Mouse (Mus musculus) cortical plate, adult 2 months (tissue): ENCODE results near the gene Nxnl1.

Experiments used
- CTCF ChIP-seq: fragments of 200-500 bp; IDR thresholded peaks from 2 replicates; pipeline ENCODE4 v1.5.1; 2011; ENCODE audit warnings: mild to moderate bottlenecking, control low read depth, low read length; ENCODE audit not compliant: insufficient read depth; ENCODE audit errors: extremely low read depth
- POLR2A ChIP-seq: fragments of 200-500 bp; IDR thresholded peaks from 2 replicates; pipeline ENCODE4 v1.6.1; 2011; ENCODE audit warnings: mild to moderate bottlenecking, low read length, control low read depth; ENCODE audit not compliant: insufficient read depth; ENCODE audit errors: extremely low read depth

GRCm38 (mm10) chr8:71527162-71527870 lies 39.1 kb downstream of the Nxnl1 start:
- no peak for TF ChIP-seq CTCF
- TF ChIP-seq POLR2A: no peak
